Mouse (Mus musculus): ENCODE data around the gene Serpina1a. TPM values are rescaled to one million over a fixed set of nuclear protein-coding genes. Genes with fewer than 3 reads are reported as not detected.
"Not testable (repeated sequence)": the region's sequence is repeated elsewhere in the genome, so short reads cannot be mapped to it uniquely, and the experiment has no call there.

The Serpina1a gene
- polyA plus RNA-seq, 1 experiment from 2014 or later = not detected

GRCm38 (mm10) chr12:103859584-103859983 is 3.8 kb downstream of the Serpina1a start:
- H3K4me3 ChIP-seq (ENCODE audit: low read depth, low read length); H3K4me2 ChIP-seq (ENCODE audit: low read depth, low read length, severe bottlenecking); H3K9ac ChIP-seq (ENCODE audit: low read length); H3K27ac ChIP-seq (ENCODE audit: low read depth, low read length); ATAC-seq (replicated peaks; ENCODE audit: low FRiP score); DNase-seq (ENCODE audit: low spot score); H3K4me1 ChIP-seq (replicated peaks; ENCODE audit: control insufficient read depth, insufficient read depth, low read length); H3K36me3 ChIP-seq (ENCODE audit: control insufficient read depth, insufficient read depth, low read length); H3K27me3 ChIP-seq (ENCODE audit: control insufficient read depth, insufficient read depth, low read length); H3K9me3 ChIP-seq (ENCODE audit: control insufficient read depth, low read length): not testable (repeated sequence)
- 79% methylated on average over 3 of the region's 3 CpGs for WGBS

- not testable (repeated sequence) for ATAC-seq (replicated peaks; ENCODE audit: low FRiP score); H3K27me3 ChIP-seq (ENCODE audit: control insufficient read depth, insufficient read depth, low read length)
- WGBS = 77% methylated on average over 2 of the region's 2 CpGs
These were observed 10.3 kb downstream of the Serpina1a start for GRCm38 (mm10) chr12:103853032-103853431.

GRCm38 (mm10) chr12:103830273-103830672 is 33.1 kb downstream of the Serpina1a start, which contains the start of gene Serpina1b:
Gene Serpina1b (minus strand): TSS chr12:103830373.
- not testable (repeated sequence) for H3K27ac ChIP-seq (ENCODE audit: low read depth, low read length); H3K4me3 ChIP-seq (ENCODE audit: low read depth, low read length); H3K9ac ChIP-seq (ENCODE audit: low read length); H3K4me2 ChIP-seq (ENCODE audit: low read depth, low read length, severe bottlenecking); ATAC-seq (replicated peaks; ENCODE audit: low FRiP score); H3K27me3 ChIP-seq (ENCODE audit: control insufficient read depth, insufficient read depth, low read length); H3K9me3 ChIP-seq (ENCODE audit: control insufficient read depth, low read length); H3K36me3 ChIP-seq (ENCODE audit: control insufficient read depth, insufficient read depth, low read length); DNase-seq (ENCODE audit: low spot score); H3K4me1 ChIP-seq (replicated peaks; ENCODE audit: control insufficient read depth, insufficient read depth, low read length)
- 82% methylated on average over 4 of the region's 4 CpGs for WGBS

More at GRCm38 (mm10) chr12:103853032-103853431, 10.3 kb downstream of the Serpina1a start:
- H3K4me1 ChIP-seq (replicated peaks; ENCODE audit: control insufficient read depth, insufficient read depth, low read length); H3K9ac ChIP-seq (ENCODE audit: low read length); H3K4me3 ChIP-seq (ENCODE audit: low read depth, low read length); H3K4me2 ChIP-seq (ENCODE audit: low read depth, low read length, severe bottlenecking); DNase-seq (ENCODE audit: low spot score); H3K36me3 ChIP-seq (ENCODE audit: control insufficient read depth, insufficient read depth, low read length); H3K27ac ChIP-seq (ENCODE audit: low read depth, low read length); H3K9me3 ChIP-seq (ENCODE audit: control insufficient read depth, low read length): not testable (repeated sequence)

GRCm38 (mm10) chr12:103827661-103828372 is 35.5 kb downstream of the Serpina1a start:
- H3K27ac ChIP-seq (ENCODE audit: low read depth, low read length); DNase-seq (ENCODE audit: low spot score); H3K4me1 ChIP-seq (replicated peaks; ENCODE audit: control insufficient read depth, insufficient read depth, low read length); H3K4me3 ChIP-seq (ENCODE audit: low read depth, low read length); H3K27me3 ChIP-seq (ENCODE audit: control insufficient read depth, insufficient read depth, low read length); H3K36me3 ChIP-seq (ENCODE audit: control insufficient read depth, insufficient read depth, low read length); H3K9me3 ChIP-seq (ENCODE audit: control insufficient read depth, low read length); H3K4me2 ChIP-seq (ENCODE audit: low read depth, low read length, severe bottlenecking); H3K9ac ChIP-seq (ENCODE audit: low read length); ATAC-seq (replicated peaks; ENCODE audit: low FRiP score): not testable (repeated sequence)
- WGBS = 82% methylated on average over 6 of the region's 6 CpGs

GRCm38 (mm10) chr12:103823826-103824225 is 39.5 kb downstream of the Serpina1a start:
- not testable (repeated sequence) for H3K9me3 ChIP-seq (ENCODE audit: control insufficient read depth, low read length); H3K9ac ChIP-seq (ENCODE audit: low read length); DNase-seq (ENCODE audit: low spot score); H3K4me2 ChIP-seq (ENCODE audit: low read depth, low read length, severe bottlenecking); H3K27ac ChIP-seq (ENCODE audit: low read depth, low read length); H3K4me1 ChIP-seq (replicated peaks; ENCODE audit: control insufficient read depth, insufficient read depth, low read length); H3K27me3 ChIP-seq (ENCODE audit: control insufficient read depth, insufficient read depth, low read length); H3K4me3 ChIP-seq (ENCODE audit: low read depth, low read length); ATAC-seq (replicated peaks; ENCODE audit: low FRiP score); H3K36me3 ChIP-seq (ENCODE audit: control insufficient read depth, insufficient read depth, low read length)
- WGBS = 80% methylated on average over 5 of the region's 5 CpGs

Other genes with a start within 250 kb of the Serpina1a start
- gene Serpina10, start 232.1 kb downstream of the Serpina1a start, polyA plus RNA-seq (2014; fragmentation: Nextera tagmentation; extraction: Ambion mirVana) = not detected in 2 replicates
- gene Serpina6, start 206.3 kb downstream of the Serpina1a start, polyA plus RNA-seq (2014; fragmentation: Nextera tagmentation; extraction: Ambion mirVana) = not detected in 2 replicates
- not detected in 2 replicates for gene Serpina16, start 187.4 kb downstream of the Serpina1a start, polyA plus RNA-seq (2014; fragmentation: Nextera tagmentation; extraction: Ambion mirVana)
- not detected in 2 replicates for gene Serpina1f, start 168.0 kb downstream of the Serpina1a start, polyA plus RNA-seq (2014; fragmentation: Nextera tagmentation; extraction: Ambion mirVana)
- gene Serpina1d, start 90.0 kb downstream of the Serpina1a start, polyA plus RNA-seq (2014; fragmentation: Nextera tagmentation; extraction: Ambion mirVana) = not detected in 2 replicates
- gene Serpina1b, start 33.2 kb downstream of the Serpina1a start, polyA plus RNA-seq (2014; fragmentation: Nextera tagmentation; extraction: Ambion mirVana) = not detected in 2 replicates
- gene Serpina1c, start 41.3 kb upstream of the Serpina1a start, polyA plus RNA-seq (2014; fragmentation: Nextera tagmentation; extraction: Ambion mirVana) = not detected in 2 replicates
- gene Serpina1e, start 95.4 kb upstream of the Serpina1a start, polyA plus RNA-seq (2014; fragmentation: Nextera tagmentation; extraction: Ambion mirVana) = not detected in 2 replicates
- gene Serpina11, start 126.4 kb upstream of the Serpina1a start, polyA plus RNA-seq (2014; fragmentation: Nextera tagmentation; extraction: Ambion mirVana) = not detected in 2 replicates
- not detected in 2 replicates for gene Serpina9, start 150.2 kb upstream of the Serpina1a start, polyA plus RNA-seq (2014; fragmentation: Nextera tagmentation; extraction: Ambion mirVana)
- gene Serpina12, start 180.9 kb upstream of the Serpina1a start, polyA plus RNA-seq (2014; fragmentation: Nextera tagmentation; extraction: Ambion mirVana) = not detected in 2 replicates
- not detected in 2 replicates for gene Serpina5, start 237.6 kb upstream of the Serpina1a start, polyA plus RNA-seq (2014; fragmentation: Nextera tagmentation; extraction: Ambion mirVana)
- not detected in 2 replicates for gene Serpina3a, start 249.2 kb upstream of the Serpina1a start, polyA plus RNA-seq (2014; fragmentation: Nextera tagmentation; extraction: Ambion mirVana)

Data from forebrain, embryonic 11.5 days (tissue).